Mouse (Mus musculus) MEL (cell line): ENCODE data around the gene Gpr1. TPM values are rescaled to one million over a fixed set of nuclear protein-coding genes. Genes with fewer than 3 reads are reported as not detected.

Experiments
- DNase-seq: peaks from one replicate; pipeline ENCODE4 v3.0.0; 2011; ENCODE audit warnings: low read depth, low spot score
- H3K27ac ChIP-seq: 2 replicates; pipeline ENCODE4 v1.5.1; 2012; ENCODE audit warnings: low read depth, mild to moderate bottlenecking, control low read depth, low read length, moderate library complexity; ENCODE audit not compliant: control insufficient read depth
- H3K27me3 ChIP-seq, 2 experiments: fragments of 150-350 bp in 1 of 2; sonication (generic) in 1 of 2; 2 replicates each; pipeline ENCODE4 v1.6.1; 2012; ENCODE audit warnings: low read length in 2 of 2, mild to moderate bottlenecking in 2 of 2, improper control_type of control experiment in 1 of 2, moderate library complexity in 1 of 2; ENCODE audit not compliant: insufficient read depth in 2 of 2, control insufficient read depth in 1 of 2
- H3K36me3 ChIP-seq, 2 experiments: 2 replicates each; pipeline ENCODE4 v1.6.1; 2012 to 2014; ENCODE audit warnings: low read length in 2 of 2, improper control_type of control experiment in 1 of 2, inconsistent platforms in 1 of 2, mild to moderate bottlenecking in 1 of 2; ENCODE audit not compliant: insufficient read depth in 2 of 2, control insufficient read depth in 1 of 2
- H3K4me1 ChIP-seq, 2 experiments: fragments of 150-350 bp in 1 of 2; sonication (generic) in 1 of 2; 2 replicates each; pipeline ENCODE4 v1.6.1; 2012; ENCODE audit warnings: low read length in 2 of 2, improper control_type of control experiment in 1 of 2, mild to moderate bottlenecking in 1 of 2; ENCODE audit not compliant: insufficient read depth in 2 of 2, control insufficient read depth in 1 of 2
- H3K4me3 ChIP-seq, 2 experiments: fragments of 150-350 bp in 1 of 2; sonication (generic) in 1 of 2; 2 replicates each; pipeline ENCODE4 v1.5.1; 2012; ENCODE audit warnings: low read depth in 2 of 2, low read length in 2 of 2, mild to moderate bottlenecking in 2 of 2, moderate library complexity in 2 of 2, control low read depth in 1 of 2, improper control_type of control experiment in 1 of 2; ENCODE audit not compliant: control insufficient read depth in 1 of 2, insufficient read depth in 1 of 2
- H3K79me2 ChIP-seq: 2 replicates; pipeline ENCODE4 v1.6.1; 2012; ENCODE audit warnings: mild to moderate bottlenecking, low read length, moderate library complexity; ENCODE audit not compliant: control insufficient read depth, poor library complexity, insufficient read depth
- H3K9ac ChIP-seq: 2 replicates; pipeline ENCODE4 v1.6.1; 2012; ENCODE audit warnings: low read depth, mild to moderate bottlenecking, control low read depth, low read length, moderate library complexity; ENCODE audit not compliant: control insufficient read depth, poor library complexity, severe bottlenecking
- H3K9me3 ChIP-seq: fragments of 150-350 bp; sonication (generic); replicated peaks from 2 replicates; pipeline ENCODE4 v1.6.1; 2012; ENCODE audit warnings: mild to moderate bottlenecking, low read length, improper control_type of control experiment, moderate library complexity; ENCODE audit not compliant: insufficient read depth
- GATA1 ChIP-seq: IDR thresholded peaks from 2 replicates; pipeline ENCODE4 v1.6.1; 2011; ENCODE audit warnings: low read depth, low read length, improper control_type of control experiment
- KAT2A ChIP-seq: conservative IDR thresholded peaks from 2 replicates; pipeline ENCODE4 v1.6.1; 2012; ENCODE audit warnings: low read depth, low read length, improper control_type of control experiment, inconsistent platforms
- MEF2A ChIP-seq: IDR thresholded peaks from 2 replicates; pipeline ENCODE4 v1.6.1; 2014; ENCODE audit warnings: low read depth, mild to moderate bottlenecking, inconsistent platforms, low read length, improper control_type of control experiment; ENCODE audit not compliant: poor library complexity, insufficient replicate concordance, severe bottlenecking; ENCODE audit errors: extremely low read depth
- POLR2A ChIP-seq, 2 experiments: IDR thresholded peaks; 2 replicates each; pipeline ENCODE4 v1.6.1; 2011 to 2012; ENCODE audit warnings: low read length in 2 of 2, mild to moderate bottlenecking in 2 of 2, control low read depth in 1 of 2, improper control_type of control experiment in 1 of 2, low read depth in 1 of 2, moderate library complexity in 1 of 2; ENCODE audit not compliant: control insufficient read depth in 1 of 2, insufficient read depth in 1 of 2, poor library complexity in 1 of 2
- RAD21 ChIP-seq: IDR thresholded peaks from 2 replicates; pipeline ENCODE4 v1.6.1; 2011; ENCODE audit warnings: mild to moderate bottlenecking, low read depth, low read length, improper control_type of control experiment
- SIN3A ChIP-seq: IDR thresholded peaks from 2 replicates; pipeline ENCODE4 v1.6.1; 2012; ENCODE audit warnings: low read length, improper control_type of control experiment, inconsistent platforms
- SMC3 ChIP-seq: IDR thresholded peaks from 2 replicates; pipeline ENCODE4 v1.6.1; 2011; ENCODE audit warnings: low read depth, low read length, improper control_type of control experiment
- TBP ChIP-seq: IDR thresholded peaks from 2 replicates; pipeline ENCODE4 v1.8.0; 2011; ENCODE audit warnings: low read depth, low read length, improper control_type of control experiment
- UBTF ChIP-seq: IDR thresholded peaks from 2 replicates; pipeline ENCODE4 v1.6.1; 2012; ENCODE audit warnings: low read depth, mild to moderate bottlenecking, inconsistent platforms, low read length, improper control_type of control experiment, moderate library complexity, borderline replicate concordance; ENCODE audit not compliant: insufficient read depth
- USF1 ChIP-seq: IDR thresholded peaks from 2 replicates; pipeline ENCODE4 v1.6.1; 2014; ENCODE audit warnings: low read depth, mild to moderate bottlenecking, inconsistent platforms, low read length, improper control_type of control experiment, moderate library complexity
- ZMIZ1 ChIP-seq: IDR thresholded peaks from 2 replicates; pipeline ENCODE4 v1.6.1; 2012; ENCODE audit warnings: low read depth, mild to moderate bottlenecking, inconsistent platforms, low read length, improper control_type of control experiment, moderate library complexity
- polyA plus RNA-seq, 2 experiments: library from polyadenylated mRNA; stranded (reverse) in 1 of 2; unstranded in 1 of 2; fragments of >175 nt in 1 of 2; fragments of >200 nt in 1 of 2; gene quantifications; 2 replicates each; pipeline versions ENCODE4 v1.2.1 to v1.2.4; 2012; ENCODE audit warnings: low replicate concordance in 2 of 2, low read depth in 1 of 2; ENCODE audit not compliant: insufficient read length in 2 of 2, insufficient read depth in 1 of 2, missing spikeins in 1 of 2
- total RNA-seq: library from RNA; depleted of rRNA; stranded (reverse); fragments of 300-350 nt; gene quantifications from 2 replicates; pipeline ENCODE4 v1.2.3, GENCODE M21; 2012

Gpr1 gene
- total and polyA plus RNA-seq, 3 experiments, result 0.04 TPM; not detected in 2

GRCm38 (mm10) chr1:63176604-63177421 lies 37.5 kb downstream of the Gpr1 start, which contains the start of the genes Eef1b2 and Ndufs1 (continued):
- peak; percentile 40; the same call in 1 of the 2 replicates for TF ChIP-seq USF1

- Histone ChIP-seq H3K27ac (peak overlapping the region; percentile 87), H3K79me2 (peaks cover 47% of the 10 kb centered on the region), H3K4me3 (peak overlapping the region; percentile 98 to 100), H3K4me1 (peaks cover 2 to 15% of the 10 kb centered on the region in 2 experiments; a peak in 3 of 4 replicates), H3K9ac (peak overlapping the region; percentile 94), H3K9me3 (no peaks in the 10 kb centered on the region), H3K27me3 (no peaks in the 10 kb centered on the region), H3K36me3 (peaks cover 19 to 25% of the 10 kb centered on the region in 2 experiments)
- TF ChIP-seq SIN3A (no peak), KAT2A (no peak), POLR2A (IDR thresholded peaks at IDR 0.05; ENCODE audit: control insufficient read depth in 1 of 2, insufficient read depth in 1 of 2, low read depth in 1 of 2, low read length in 2 of 2, poor library complexity in 1 of 2) (peak in 1 of 2 experiments; percentile 41; a peak in 1 of 4 replicates), ZMIZ1 (no peak), UBTF (0 out of 2 replicates have a peak, but pooled peaks have one; percentile 34)
- DNase-seq, result no peak
These were observed 38.1 kb downstream of the Gpr1 start for GRCm38 (mm10) chr1:63176259-63176603.

GRCm38 (mm10) chr1:63175853-63176252 lies 38.5 kb downstream of the Gpr1 start:
- Histone ChIP-seq H3K79me2 (peaks cover 47% of the 10 kb centered on the region), H3K27me3 (no peaks in the 10 kb centered on the region), H3K36me3 (peaks cover 21 to 27% of the 10 kb centered on the region in 2 experiments), H3K9ac (peak overlapping the region; percentile 94), H3K9me3 (no peaks in the 10 kb centered on the region), H3K4me3 (peak overlapping the region; percentile 98 to 100), H3K27ac (peak overlapping the region; percentile 87), H3K4me1 (peaks cover 2 to 15% of the 10 kb centered on the region in 2 experiments; a peak in 3 of 4 replicates)
- TF ChIP-seq TBP, result 0 out of 2 replicates have a peak, but pooled peaks have one; percentile 9
- TF ChIP-seq RAD21, result no peak
- TF ChIP-seq GATA1, result peak; percentile 43; the same call in 1 of the 2 replicates
- TF ChIP-seq MEF2A, result no peak
- TF ChIP-seq KAT2A, result no peak
- TF ChIP-seq SMC3, result no peak
- peak; percentile 68 for DNase-seq
